Mouse (Mus musculus) gastrocnemius, postnatal 25 days (tissue): ENCODE measurements at regions not wholly inside any gene's neighbourhood (a gene's known extent, or its start where the extent isn't known, plus 50 kb on each side); places are given as distances from the start of the nearest gene placed in this dataset.

Source experiments
- DNase-seq: peaks from one replicate; pipeline ENCODE4 v3.0.0; 2022

GRCm38 (mm10) chr6:117000951-117001725 is 167.2 kb upstream of the Cxcl12 start:
- DNase-seq = no peak

GRCm38 (mm10) chr6:117012621-117013020 is 155.7 kb upstream of the Cxcl12 start:
- no peak for DNase-seq

- DNase-seq = no peak
Observed at GRCm38 (mm10) chr6:117015461-117015860, 152.9 kb upstream of the Cxcl12 start.

GRCm38 (mm10) chr6:117021851-117022250 is 146.5 kb upstream of the Cxcl12 start:
- DNase-seq = no peak

- DNase-seq = no peak
Observed at GRCm38 (mm10) chr6:117032042-117032746, 136.1 kb upstream of the Cxcl12 start.

- DNase-seq = no peak
Observed at GRCm38 (mm10) chr6:117043744-117044143, 124.6 kb upstream of the Cxcl12 start.

- DNase-seq = no peak
Observed at GRCm38 (mm10) chr6:117049459-117050010, 118.8 kb upstream of the Cxcl12 start.

- DNase-seq = peak; percentile 28
Observed at GRCm38 (mm10) chr6:117060688-117061087, 107.6 kb upstream of the Cxcl12 start.

- DNase-seq = no peak
Observed at GRCm38 (mm10) chr6:117067541-117068305, 100.6 kb upstream of the Cxcl12 start.

- peak; percentile 62 for DNase-seq
Observed at GRCm38 (mm10) chr6:117071311-117071710, 97.0 kb upstream of the Cxcl12 start.

- no peak for DNase-seq
Observed at GRCm38 (mm10) chr6:117071857-117072256, 96.5 kb upstream of the Cxcl12 start.

- no peak for DNase-seq
Observed at GRCm38 (mm10) chr6:117079500-117079899, 88.8 kb upstream of the Cxcl12 start.

- no peak for DNase-seq
Observed at GRCm38 (mm10) chr6:117080973-117081372, 87.4 kb upstream of the Cxcl12 start.

- DNase-seq = no peak
Observed at GRCm38 (mm10) chr6:117084211-117084610, 84.1 kb upstream of the Cxcl12 start.

- DNase-seq = no peak
Observed at GRCm38 (mm10) chr6:117084833-117085500, 83.4 kb upstream of the Cxcl12 start.

- no peak for DNase-seq
Observed at GRCm38 (mm10) chr6:117094742-117095141, 73.6 kb upstream of the Cxcl12 start.

GRCm38 (mm10) chr6:117099871-117100270 is 68.5 kb upstream of the Cxcl12 start:
- peak; percentile 7 for DNase-seq

GRCm38 (mm10) chr6:117102693-117103092 is 65.6 kb upstream of the Cxcl12 start:
- no peak for DNase-seq

- DNase-seq = no peak
Observed at GRCm38 (mm10) chr6:117104047-117104446, 64.3 kb upstream of the Cxcl12 start.

GRCm38 (mm10) chr6:117104463-117104862 is 63.9 kb upstream of the Cxcl12 start:
- no peak for DNase-seq

- DNase-seq = peak; percentile 66
Observed at GRCm38 (mm10) chr6:117105182-117105589, 63.1 kb upstream of the Cxcl12 start.

GRCm38 (mm10) chr6:117110291-117110690 is 58.0 kb upstream of the Cxcl12 start:
- no peak for DNase-seq
